Mouse (Mus musculus): ENCODE results near the gene Pgam5.

GRCm38 (mm10) chr5:110274846-110275245 lies 5.1 kb upstream of the Pgam5 start:
- TF ChIP-seq POLR2A (IDR thresholded peaks at IDR 0.05; ENCODE audit: extremely low read depth, insufficient read depth, low read length) (no peak), CTCF (IDR thresholded peaks at IDR 0.05; ENCODE audit: extremely low read depth, insufficient read depth, low read length) (no peak)

Measured in cortical plate, adult 2 months (tissue).